Comparison of ENCODE assay signal across 7 mouse cellular contexts in the genomic region with DNA sequence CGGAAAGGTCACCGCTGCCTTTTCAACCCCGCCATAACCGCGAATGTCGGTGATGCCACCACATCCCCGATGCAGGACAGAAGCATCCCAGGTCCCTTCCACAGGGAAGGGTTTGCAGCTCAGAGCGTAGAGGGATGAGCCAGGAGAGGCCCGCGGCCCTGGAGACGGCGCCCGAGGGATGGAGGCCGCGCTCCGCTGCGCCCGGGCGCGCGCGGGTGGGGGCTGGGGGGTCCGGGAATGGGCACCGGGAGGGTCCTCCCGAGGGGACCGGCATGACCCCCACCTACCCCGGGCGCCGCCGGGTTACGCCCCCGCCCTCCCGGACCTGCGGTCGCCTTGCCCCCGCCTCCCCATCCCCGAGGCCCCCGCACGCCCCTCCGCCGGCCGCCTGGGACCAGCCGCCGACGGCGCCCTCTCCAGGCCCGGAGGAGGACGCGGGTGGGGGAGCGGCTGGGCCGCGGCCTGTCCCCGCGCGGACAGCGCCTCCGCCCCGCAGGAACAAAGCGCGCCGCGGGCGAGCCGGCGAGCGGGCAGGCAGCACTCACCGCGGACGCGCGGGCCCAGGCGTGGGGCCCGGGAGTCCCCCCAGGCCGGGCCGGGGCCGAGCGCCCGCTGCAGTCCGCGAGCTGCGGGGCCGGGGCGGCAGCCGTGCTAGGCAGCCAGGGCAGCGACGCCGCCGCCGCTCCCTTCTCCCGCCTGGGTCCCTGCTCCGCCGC. TPM values are rescaled to one million over a fixed set of nuclear protein-coding genes. Genes with fewer than 3 reads are reported as not detected.
A peak's percentile ranks its signal among the peaks of the same experiment; 100 is the strongest.
DNase-seq lines count a peak whose midpoint lies in the region; ATAC-seq and TF ChIP-seq lines count a peak whose summit lies in the region.

No protein-coding gene starts in this region.

- H3K9me3 ChIP-seq in intestine, embryonic 14.5 days (ENCODE audit: control insufficient read depth, low read length): no peaks in the 10 kb centered on the region
- no peaks in the 10 kb centered on the region for H3K9me3 ChIP-seq in limb, embryonic 13.5 days
- H3K9me3 ChIP-seq in midbrain, embryonic 10.5 days (replicated peaks): no peaks in the 10 kb centered on the region
- H3K9me3 ChIP-seq in stomach, embryonic 15.5 days: no peaks in the 10 kb centered on the region

- TF ChIP-seq CTCF in gastrocnemius, adult 2 months (IDR thresholded peaks at IDR 0.05): peak; percentile 48

- peaks cover 17% of the 10 kb centered on the region for H3K4me1 ChIP-seq in intestine, embryonic 14.5 days (replicated peaks; ENCODE audit: control insufficient read depth, insufficient read depth, low read length)
- peaks cover 35% of the 10 kb centered on the region for H3K4me1 ChIP-seq in limb, embryonic 13.5 days
- peaks cover 67% of the 10 kb centered on the region for H3K4me1 ChIP-seq in midbrain, embryonic 10.5 days
- peaks cover 11% of the 10 kb centered on the region; the same call in 1 of the 2 replicates for H3K4me1 ChIP-seq in stomach, embryonic 15.5 days

- no peaks in the 10 kb centered on the region for H3K27me3 ChIP-seq in intestine, embryonic 14.5 days (replicated peaks; ENCODE audit: control insufficient read depth, insufficient read depth, low read length)
- no peaks in the 10 kb centered on the region for H3K27me3 ChIP-seq in limb, embryonic 13.5 days
- H3K27me3 ChIP-seq in midbrain, embryonic 10.5 days (ENCODE audit: low read depth, poor library complexity, severe bottlenecking): no peaks in the 10 kb centered on the region
- H3K27me3 ChIP-seq in stomach, embryonic 15.5 days (replicated peaks): no peaks in the 10 kb centered on the region

- peak overlapping the region; percentile 67 for H3K4me2 ChIP-seq in intestine, embryonic 14.5 days (ENCODE audit: low read length)
- peak overlapping the region; percentile 80 for H3K4me2 ChIP-seq in limb, embryonic 13.5 days (replicated peaks)
- peak overlapping the region; percentile 70 for H3K4me2 ChIP-seq in stomach, embryonic 15.5 days

- H3K27ac ChIP-seq in gastrocnemius, adult 2 months: peak overlapping the region; percentile 94
- H3K27ac ChIP-seq in intestine, embryonic 14.5 days (ENCODE audit: low read depth): peak overlapping the region; percentile 94
- H3K27ac ChIP-seq in limb, embryonic 13.5 days: peak overlapping the region; percentile 94
- peak overlapping the region; percentile 100 for H3K27ac ChIP-seq in midbrain, embryonic 10.5 days (replicated peaks)
- peak overlapping the region; percentile 92 for H3K27ac ChIP-seq in stomach, embryonic 15.5 days

- H3K36me3 ChIP-seq in intestine, embryonic 14.5 days (ENCODE audit: control insufficient read depth, insufficient read depth, low read length): peaks cover 4% of the 10 kb centered on the region
- peaks cover 7% of the 10 kb centered on the region for H3K36me3 ChIP-seq in limb, embryonic 13.5 days
- peaks cover 27% of the 10 kb centered on the region for H3K36me3 ChIP-seq in midbrain, embryonic 10.5 days
- H3K36me3 ChIP-seq in stomach, embryonic 15.5 days: no peaks in the 10 kb centered on the region

- peak overlapping the region; percentile 97 for H3K4me3 ChIP-seq in gastrocnemius, adult 2 months
- H3K4me3 ChIP-seq in intestine, embryonic 14.5 days (ENCODE audit: low read depth, low read length): peak overlapping the region; percentile 82
- H3K4me3 ChIP-seq in limb, embryonic 13.5 days: peak overlapping the region; percentile 89
- peak overlapping the region; percentile 95 for H3K4me3 ChIP-seq in midbrain, embryonic 10.5 days
- peak overlapping the region; percentile 90 for H3K4me3 ChIP-seq in stomach, embryonic 15.5 days (replicated peaks)

- peak overlapping the region; percentile 97 for H3K9ac ChIP-seq in intestine, embryonic 14.5 days (ENCODE audit: low read length)
- H3K9ac ChIP-seq in limb, embryonic 13.5 days: peak overlapping the region; percentile 99
- H3K9ac ChIP-seq in stomach, embryonic 15.5 days: peak overlapping the region; percentile 95

- DNase-seq in adrenal gland, postnatal 36 days: peak; percentile 72 to 82
- peak; percentile 64 to 73 for DNase-seq in cerebellum, postnatal 36 days
- DNase-seq in gastrocnemius, adult 2 months: peak; percentile 83
- DNase-seq in intestine, embryonic 14.5 days (ENCODE audit: low spot score): peak; percentile 73
- DNase-seq in midbrain, embryonic 10.5 days (ENCODE audit: low spot score): peak; percentile 74

- under 1% methylated on average over 47 of the region's 92 CpGs for WGBS in intestine, embryonic 14.5 days
- WGBS in limb, embryonic 13.5 days: under 1% methylated on average over 44 of the region's 92 CpGs
- WGBS in midbrain, embryonic 10.5 days: under 1% methylated on average over 85 of the region's 92 CpGs
- WGBS in stomach, embryonic 15.5 days: under 1% methylated on average over 72 of the region's 92 CpGs

- ATAC-seq in intestine, embryonic 14.5 days (replicated peaks; ENCODE audit: low FRiP score, low TSS enrichment, low read depth): peak; percentile 88
- peak; percentile 76 for ATAC-seq in limb, embryonic 13.5 days (ENCODE audit: low FRiP score, low read depth)
- ATAC-seq in stomach, embryonic 15.5 days (ENCODE audit: insufficient read depth, low FRiP score, low read depth): peak; percentile 83

- intact Hi-C loops in gastrocnemius, adult 2 months (cut with DNase I): no loop called here

RNA-seq across cellular contexts. Expression of gene Wdfy3, which starts 0.5 kb away (rescaled TPM):
- total RNA-seq in adrenal gland, postnatal 36 days (2021): 10 to 100 TPM; 41.5 to 51.1 TPM
- 10 to 100 TPM; 20.0 to 23.9 TPM for total RNA-seq in gastrocnemius, adult 2 months (2021)
- polyA plus RNA-seq in intestine, embryonic 14.5 days (2014; fragmentation: Nextera tagmentation; extraction: Ambion mirVana): 18.8 and 19.4 TPM in 2 replicates
- 17.7 and 18.6 TPM in 2 replicates for polyA plus RNA-seq in limb, embryonic 13.5 days (2015; fragmentation: Nextera tagmentation; extraction: Ambion mirVana)
- polyA plus RNA-seq in midbrain, embryonic 10.5 days (2016; fragmentation: Nextera tagmentation; extraction: Ambion mirVana): 18.2 and 22.7 TPM in 2 replicates
- 11.3 TPM in 2 replicates for polyA plus RNA-seq in stomach, embryonic 15.5 days (2015; fragmentation: Nextera tagmentation; extraction: Ambion mirVana)

Comparison
In these comparisons a context has a peak if more than half of its experiments do, and no peak if none do; other contexts are left out.
1. Peak in every context shown above with its lines: DNase-seq, ATAC-seq, H3K4me3 ChIP-seq and H3K27ac ChIP-seq.